Mouse (Mus musculus) midbrain, embryonic 14.5 days (tissue): ENCODE data around the gene Ruvbl1. TPM values are rescaled to one million over a fixed set of nuclear protein-coding genes. Genes with fewer than 3 reads are reported as not detected.

Source experiments
- polyA plus RNA-seq: library from polyadenylated mRNA; unstranded; fragments of >200 nt; fragmentation: Nextera tagmentation; extraction: Ambion mirVana; gene quantifications from 2 replicates; pipeline ENCODE4 v1.2.1, GENCODE M21; 2014

The Ruvbl1 gene
- polyA plus RNA-seq, 1 experiment from 2014 or later, result 98.4 TPM

Other genes with a start within 250 kb of the Ruvbl1 start
- not detected in 2 replicates for gene Dnajb8, start 243.1 kb upstream of the Ruvbl1 start, polyA plus RNA-seq
- 28.0 and 33.5 TPM in 2 replicates for gene Eefsec, start 18.9 kb upstream of the Ruvbl1 start, polyA plus RNA-seq
- 136 and 157 TPM in 2 replicates for gene Sec61a1, start 53.5 kb downstream of the Ruvbl1 start, polyA plus RNA-seq
- 0.33 and 0.78 TPM in 2 replicates for gene Kbtbd12, start 172.5 kb downstream of the Ruvbl1 start, polyA plus RNA-seq